20 mouse cellular contexts compared by ENCODE assay signal in the genomic region with DNA sequence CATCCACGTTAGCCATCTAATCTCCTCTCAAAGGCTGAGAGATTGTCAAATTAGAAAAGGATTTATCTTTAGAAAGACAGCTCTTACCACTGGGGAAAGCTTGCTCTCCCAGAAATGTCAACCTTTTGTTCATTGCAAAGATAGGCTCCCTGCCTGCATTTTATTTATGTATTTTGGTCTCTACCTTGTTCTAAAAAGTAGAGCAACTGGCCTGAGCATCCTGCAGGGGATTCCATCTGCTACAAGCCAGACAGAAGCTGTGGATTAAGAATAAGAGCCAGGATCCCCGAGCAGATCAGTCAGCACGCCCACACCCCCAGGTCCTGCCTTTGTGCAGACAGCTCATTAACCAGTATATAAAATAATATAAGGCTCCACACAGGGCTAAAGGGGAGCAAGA. TPM values are rescaled to one million over a fixed set of nuclear protein-coding genes. Genes with fewer than 3 reads are reported as not detected.
A peak's percentile ranks its signal among the peaks of the same experiment; 100 is the strongest.
DNase-seq lines count a peak whose midpoint lies in the region; ATAC-seq and TF ChIP-seq lines count a peak whose summit lies in the region.
"Had no signal": no experiment of that assay in that cellular context is flagged by ENCODE, and none has a peak within 500 bp of the region (broad histone marks: within the 10 kb centered on the region; RNA-seq: fewer than 3 reads in every experiment).

No protein-coding gene starts in this region.

- no peaks in the 10 kb centered on the region for H3K9me3 ChIP-seq in neural tube, embryonic 15.5 days (replicated peaks)
- H3K9me3 ChIP-seq: embryonic facial prominence, embryonic 12.5 days; limb, embryonic 15.5 days; midbrain, embryonic 12.5 days had no signal

- 49% methylated on average over 3 of the region's 3 CpGs for WGBS in kidney, adult 2 months
- 28% methylated on average over 3 of the region's 3 CpGs for WGBS in neural tube, embryonic 15.5 days

- H3K4me3 ChIP-seq in kidney, adult 2 months (ENCODE audit: insufficient read depth, low read depth, low read length), result no peak overlapping the region
- H3K4me3 ChIP-seq in neural tube, embryonic 15.5 days (replicated peaks), result no peak overlapping the region
- H3K4me3 ChIP-seq: embryonic facial prominence, embryonic 12.5 days; erythroblast, embryonic 14.5 days; limb, embryonic 15.5 days; midbrain, embryonic 12.5 days had no signal

- H3K9ac ChIP-seq in neural tube, embryonic 15.5 days (replicated peaks), result no peak overlapping the region
- H3K9ac ChIP-seq: embryonic facial prominence, embryonic 12.5 days; forebrain, postnatal 0 days; hindbrain, embryonic 14.5 days; limb, embryonic 15.5 days; midbrain, embryonic 12.5 days had no signal

- H3K27ac ChIP-seq in kidney, adult 2 months (ENCODE audit: insufficient read depth, low read depth, low read length), result no peak overlapping the region
- no peak overlapping the region for H3K27ac ChIP-seq in neural tube, embryonic 15.5 days (replicated peaks)
- H3K27ac ChIP-seq: embryonic facial prominence, embryonic 12.5 days; hindbrain, embryonic 14.5 days; limb, embryonic 15.5 days; midbrain, embryonic 12.5 days had no signal

- no peak overlapping the region for H3K4me2 ChIP-seq in neural tube, embryonic 15.5 days
- H3K4me2 ChIP-seq: embryonic facial prominence, embryonic 12.5 days; hindbrain, embryonic 14.5 days; limb, embryonic 15.5 days; midbrain, embryonic 12.5 days had no signal

- no peaks in the 10 kb centered on the region for H3K36me3 ChIP-seq in kidney, adult 2 months (ENCODE audit: control insufficient read depth, insufficient read depth, low read length)
- H3K36me3 ChIP-seq in neural tube, embryonic 15.5 days, result no peaks in the 10 kb centered on the region
- H3K36me3 ChIP-seq: embryonic facial prominence, embryonic 12.5 days; limb, embryonic 15.5 days; midbrain, embryonic 12.5 days had no signal

- H3K4me1 ChIP-seq in kidney, adult 2 months (ENCODE audit: control insufficient read depth, insufficient read depth, low read length), result no peaks in the 10 kb centered on the region
- peaks cover 18% of the 10 kb centered on the region for H3K4me1 ChIP-seq in neural tube, embryonic 15.5 days
- H3K4me1 ChIP-seq: embryonic facial prominence, embryonic 12.5 days had no signal

- no peaks in the 10 kb centered on the region for H3K27me3 ChIP-seq in kidney, adult 2 months (replicated peaks; ENCODE audit: control insufficient read depth, insufficient read depth, low read length)
- H3K27me3 ChIP-seq in neural tube, embryonic 15.5 days (replicated peaks), result no peaks in the 10 kb centered on the region
- H3K27me3 ChIP-seq: embryonic facial prominence, embryonic 12.5 days; limb, embryonic 15.5 days had no signal

- no peak for TF ChIP-seq CTCF in kidney, adult 2 months (conservative IDR thresholded peaks at IDR 0.05; ENCODE audit: insufficient read depth, insufficient read length, low read depth, low read length)

- no peak for DNase-seq in cerebellum, postnatal 4 days (ENCODE audit: low spot score in 2 of 2)
- DNase-seq in left cerebral cortex, postnatal 4 days, result peak; percentile 49
- no peak for DNase-seq in left cerebral cortex, adult 11 months (ENCODE audit: low spot score)
- DNase-seq in cerebellum, adult 11 months, result peak; percentile 71
- DNase-seq in cerebellum, postnatal 10 days, result peak; percentile 70 to 79
- no peak for DNase-seq in kidney, adult 2 months
- DNase-seq: adrenal gland, adult 8-10 months; forebrain, postnatal 0 days; heart, adult 18-20 months; heart, postnatal 36 days; kidney, postnatal 4 days; thymus, postnatal 36 days had no signal

- TF ChIP-seq POLR2A in kidney, adult 2 months (IDR thresholded peaks at IDR 0.05; ENCODE audit: low read depth, low read length), result no peak

- peak; percentile 87 for ATAC-seq in cerebellum, adult (ENCODE audit: insufficient number of reproducible peaks, low FRiP score, low TSS enrichment)
- no peak for ATAC-seq in neural tube, embryonic 15.5 days (ENCODE audit: low FRiP score)
- ATAC-seq: forebrain, postnatal 0 days; lung, postnatal 0 days had no signal

- intact Hi-C loops in left cerebral cortex, postnatal 4 days (cut with DNase I), result no loop called here

RNA-seq across cellular contexts. Expression of a gene that starts 16.8 kb away (rescaled TPM):
- 10 to 100 TPM; 80.7 to 87.9 TPM for total RNA-seq in left cerebral cortex, postnatal 4 days (2021)
- not detected in 2 replicates for polyA plus RNA-seq in kidney, adult 2 months (2012; rRNA removed)
- 17.9 and 20.2 TPM in 2 replicates for polyA plus RNA-seq in neural tube, embryonic 15.5 days (2015; fragmentation: Nextera tagmentation; extraction: Ambion mirVana)
- polyA plus RNA-seq: erythroblast, embryonic 14.5 days had no signal

Comparison
In these comparisons a context has a peak if more than half of its experiments do, and no peak if none do; other contexts are left out.
1. DNase-seq: peak in left cerebral cortex, postnatal 4 days (single experiment), cerebellum, adult 11 months (single experiment) and cerebellum, postnatal 10 days (2 of 2); none in cerebellum, postnatal 4 days (0 of 2), left cerebral cortex, adult 11 months (single experiment) and kidney, adult 2 months (single experiment).
2. RNA of a gene that starts 16.8 kb away (polyA plus RNA-seq): 17.9 to 20.2 TPM in neural tube, embryonic 15.5 days; not detected in kidney, adult 2 months; every median in the first group is over 10 times any median in the second.